11 mouse cellular contexts compared by ENCODE assay signal in the genomic region with DNA sequence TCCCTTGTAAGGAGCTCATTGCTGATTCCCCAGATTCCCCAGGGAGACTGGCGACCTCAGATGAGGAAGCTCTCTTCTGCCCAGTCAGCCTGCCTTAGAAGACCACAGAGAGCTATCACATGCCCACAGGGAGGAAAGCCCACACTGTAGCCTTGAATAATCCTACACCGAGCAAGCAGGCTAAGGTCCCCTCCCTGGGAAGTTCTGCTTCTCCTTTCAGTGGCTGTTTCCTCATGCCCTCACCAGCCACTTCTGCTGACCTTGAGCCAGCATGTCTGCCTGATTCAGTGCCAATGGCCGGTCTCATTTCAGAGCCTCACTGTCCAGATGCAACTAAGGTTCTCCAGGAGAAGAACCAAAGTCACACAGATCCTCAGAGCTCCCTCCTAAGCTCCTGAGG. TPM values are rescaled to one million over a fixed set of nuclear protein-coding genes. Genes with fewer than 3 reads are reported as not detected.
DNase-seq lines count a peak whose midpoint lies in the region; ATAC-seq lines count a peak whose summit lies in the region.
"Had no signal": no experiment of that assay in that cellular context is flagged by ENCODE, and none has a peak within 500 bp of the region (broad histone marks: within the 10 kb centered on the region; RNA-seq: fewer than 3 reads in every experiment).

No protein-coding gene starts in this region.

- no peak overlapping the region for H3K27ac ChIP-seq in intestine, embryonic 15.5 days
- H3K27ac ChIP-seq in midbrain, embryonic 13.5 days: no peak overlapping the region

- no peaks in the 10 kb centered on the region for H3K9me3 ChIP-seq in intestine, embryonic 15.5 days
- H3K9me3 ChIP-seq in midbrain, embryonic 13.5 days: no peaks in the 10 kb centered on the region

- no peaks in the 10 kb centered on the region for H3K27me3 ChIP-seq in splenic B cell, adult 2 months (ENCODE audit: control insufficient read depth, insufficient read depth, low read length, poor library complexity, severe bottlenecking)
- no peaks in the 10 kb centered on the region for H3K27me3 ChIP-seq in intestine, embryonic 15.5 days (replicated peaks)
- H3K27me3 ChIP-seq in midbrain, embryonic 13.5 days: no peaks in the 10 kb centered on the region

- H3K4me2 ChIP-seq in intestine, embryonic 15.5 days (replicated peaks): no peak overlapping the region
- no peak overlapping the region for H3K4me2 ChIP-seq in midbrain, embryonic 13.5 days (replicated peaks)

- H3K36me3 ChIP-seq in splenic B cell, adult 2 months (ENCODE audit: control insufficient read depth, insufficient read depth, low read length, poor library complexity, severe bottlenecking): no peaks in the 10 kb centered on the region; the same call in 1 of the 2 replicates
- 0 out of 2 replicates have a peak, but pooled peaks cover 3% of the 10 kb centered on the region for H3K36me3 ChIP-seq in intestine, embryonic 15.5 days
- peaks cover 20% of the 10 kb centered on the region for H3K36me3 ChIP-seq in midbrain, embryonic 13.5 days

- peaks cover 11% of the 10 kb centered on the region for H3K4me1 ChIP-seq in intestine, embryonic 15.5 days (replicated peaks)
- peaks cover 20% of the 10 kb centered on the region for H3K4me1 ChIP-seq in midbrain, embryonic 13.5 days (replicated peaks)

- peak; percentile 49 for DNase-seq in gastrocnemius, adult 18-20 months (ENCODE audit: low spot score)
- DNase-seq in gastrocnemius, postnatal 36 days: no peak
- peak; percentile 27 for DNase-seq in ovary, postnatal 36 days (ENCODE audit: low spot score)
- DNase-seq in ovary, postnatal 14 days (ENCODE audit: low spot score): no peak
- DNase-seq in heart, postnatal 25 days (ENCODE audit: low spot score): peak; percentile 25
- DNase-seq in splenic B cell, adult 2 months (ENCODE audit: low read depth, low spot score): peak; percentile 42
- DNase-seq: cerebellum, postnatal 14 days; layer of hippocampus, postnatal 36 days had no signal

- ATAC-seq in intestine, embryonic 15.5 days: no peak
- ATAC-seq in midbrain, embryonic 13.5 days: no peak
- ATAC-seq: forebrain, embryonic 16.5 days had no signal

- H3K9ac ChIP-seq in intestine, embryonic 15.5 days: no peak overlapping the region
- no peak overlapping the region for H3K9ac ChIP-seq in midbrain, embryonic 13.5 days (replicated peaks)

- H3K4me3 ChIP-seq in intestine, embryonic 15.5 days (replicated peaks): no peak overlapping the region
- no peak overlapping the region for H3K4me3 ChIP-seq in midbrain, embryonic 13.5 days (replicated peaks)

- intact Hi-C loops in gastrocnemius, postnatal 36 days (cut with DNase I): no loop called here
- intact Hi-C loops in heart, postnatal 25 days (cut with DNase I): no loop called here

- 79% methylated on average over 3 of the region's 3 CpGs for WGBS in intestine, embryonic 15.5 days
- 90% methylated on average over 3 of the region's 3 CpGs for WGBS in midbrain, embryonic 13.5 days

RNA-seq across cellular contexts. Expression of gene Slc35f6, which starts 3.0 kb away (rescaled TPM):
- 10 to 100 TPM; 11.3 to 11.9 TPM for total RNA-seq in gastrocnemius, adult 18-20 months (2021)
- 10 to 100 TPM; 11.3 to 12.6 TPM for total RNA-seq in gastrocnemius, postnatal 36 days (2021)
- total RNA-seq in heart, postnatal 25 days (2021): 10 to 100 TPM; 44.1 to 47.2 TPM
- polyA plus RNA-seq in intestine, embryonic 15.5 days (2015; fragmentation: Nextera tagmentation; extraction: Ambion mirVana): 36.8 and 40.4 TPM in 2 replicates
- polyA plus RNA-seq in midbrain, embryonic 13.5 days (2015; fragmentation: Nextera tagmentation; extraction: Ambion mirVana): 29.5 and 32.0 TPM in 2 replicates

RNA-seq across cellular contexts. Expression of gene Cenpa, which starts 15.8 kb away (rescaled TPM):
- total RNA-seq in gastrocnemius, adult 18-20 months (2021): 1 to 10 TPM in 1 of 2 experiments, under 1 TPM in 1; 0.96 to 2.5 TPM
- 1 to 10 TPM; 3.2 to 3.8 TPM for total RNA-seq in gastrocnemius, postnatal 36 days (2021)
- 10 to 100 TPM; 42.0 to 43.0 TPM for total RNA-seq in heart, postnatal 25 days (2021)
- polyA plus RNA-seq in intestine, embryonic 15.5 days (2015; fragmentation: Nextera tagmentation; extraction: Ambion mirVana): 216 and 224 TPM in 2 replicates
- polyA plus RNA-seq in midbrain, embryonic 13.5 days (2015; fragmentation: Nextera tagmentation; extraction: Ambion mirVana): 120 and 122 TPM in 2 replicates

Comparison
In these comparisons a context has a peak if more than half of its experiments do, and no peak if none do; other contexts are left out.
1. DNase-seq: peak in gastrocnemius, adult 18-20 months (single experiment), ovary, postnatal 36 days (single experiment), heart, postnatal 25 days (single experiment) and splenic B cell, adult 2 months (single experiment); none in gastrocnemius, postnatal 36 days (0 of 2) and ovary, postnatal 14 days (single experiment).
2. RNA of gene Cenpa, which starts 15.8 kb away (total RNA-seq): 42.0 to 43.0 TPM in heart, postnatal 25 days; 3.2 to 3.8 TPM in gastrocnemius, postnatal 36 days and 0.96 to 2.5 TPM in gastrocnemius, adult 18-20 months; every median in the first group is over 4 times any median in the second.